Mouse (Mus musculus) spleen, adult 2 months (tissue): ENCODE results near the gene Npsr1.

Experiments used
- CTCF ChIP-seq: fragments of 200-500 bp; IDR thresholded peaks from 2 replicates; pipeline ENCODE4 v1.5.1; 2011; ENCODE audit warnings: mild to moderate bottlenecking, inconsistent platforms; ENCODE audit not compliant: insufficient read depth, insufficient read length, insufficient replicate concordance; ENCODE audit errors: extremely low read depth
- POLR2A ChIP-seq: fragments of 200-500 bp; IDR thresholded peaks from 2 replicates; pipeline ENCODE4 v1.6.1; 2011; ENCODE audit warnings: low read depth, low read length, inconsistent platforms

DNA sequence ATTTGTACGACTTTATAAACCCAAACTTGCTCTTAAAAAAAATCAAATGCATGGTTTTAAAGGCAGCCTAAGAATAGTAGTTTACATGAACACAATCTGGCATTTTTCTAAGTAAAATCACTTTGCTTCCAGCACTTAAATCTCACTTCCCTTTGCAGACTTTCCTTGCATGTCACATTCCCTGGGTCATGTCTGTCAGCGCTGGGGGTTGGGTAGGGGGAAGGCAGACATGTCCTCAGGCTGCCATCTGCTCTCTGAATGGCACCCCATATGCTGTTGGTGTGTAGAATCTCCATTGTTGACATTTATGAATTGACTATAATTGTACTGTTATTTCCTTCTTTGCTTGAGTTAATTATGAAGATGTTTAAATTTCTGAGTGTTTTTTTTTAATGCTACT, 185.3 kb downstream of the Npsr1 start:
- no peak for TF ChIP-seq CTCF
- TF ChIP-seq POLR2A: no peak
